Mouse (Mus musculus) cerebral cortex, adult 2 months (tissue): ENCODE data around the gene Ncoa3.

Experiments
- WGBS: fragments of 180-500 bp; shearing (Covaris S2); methylation state at CpG from one replicate; pipeline ENCODE4 v1.1.7; 2018; 5-methylcytosine and 5-hydroxymethylcytosine counted together

Ncoa3 gene

DNA sequence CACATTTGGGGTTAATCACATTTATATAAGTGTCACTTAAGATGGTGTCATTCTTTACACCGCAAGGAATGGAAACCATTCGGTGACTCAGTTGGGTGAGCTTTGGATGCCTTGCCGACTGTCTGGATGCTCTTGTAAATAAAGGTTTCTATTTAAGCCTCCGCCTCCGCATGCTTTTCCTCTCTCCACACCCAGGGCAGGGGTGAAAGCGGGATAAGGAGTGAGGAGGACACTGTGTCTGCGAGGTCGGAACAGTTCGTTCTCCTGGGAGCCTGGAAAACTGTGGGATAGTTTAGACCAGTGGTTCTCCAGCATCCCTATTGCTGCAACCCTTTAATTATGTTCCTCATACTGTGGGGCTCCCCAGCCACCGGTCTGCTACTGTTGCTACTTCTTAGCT lies 80.6 kb downstream of the Ncoa3 start:
- 60% methylated on average over 10 of the region's 10 CpGs for WGBS

DNA sequence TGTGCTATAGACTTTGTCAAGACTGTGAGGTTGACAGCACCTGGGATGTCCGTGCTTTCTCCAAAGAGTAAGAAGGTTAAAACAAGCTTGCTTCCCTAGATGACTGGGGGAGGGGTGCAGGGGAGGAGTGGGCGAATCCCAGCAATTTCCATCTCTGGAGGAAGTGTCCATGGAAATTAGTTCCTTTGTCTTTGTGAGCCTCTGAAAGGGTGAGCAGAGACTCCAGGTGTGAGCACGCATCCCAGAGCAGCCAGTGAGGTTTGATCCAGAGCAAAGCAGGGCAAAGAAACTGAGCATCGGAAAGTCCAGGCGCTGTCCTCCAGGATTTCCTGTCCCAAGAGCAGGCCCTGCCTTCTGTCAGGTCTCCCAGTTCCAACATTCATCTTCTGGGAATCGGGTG lies 81.9 kb downstream of the Ncoa3 start:
- WGBS, result 71% methylated on average over 6 of the region's 6 CpGs

DNA sequence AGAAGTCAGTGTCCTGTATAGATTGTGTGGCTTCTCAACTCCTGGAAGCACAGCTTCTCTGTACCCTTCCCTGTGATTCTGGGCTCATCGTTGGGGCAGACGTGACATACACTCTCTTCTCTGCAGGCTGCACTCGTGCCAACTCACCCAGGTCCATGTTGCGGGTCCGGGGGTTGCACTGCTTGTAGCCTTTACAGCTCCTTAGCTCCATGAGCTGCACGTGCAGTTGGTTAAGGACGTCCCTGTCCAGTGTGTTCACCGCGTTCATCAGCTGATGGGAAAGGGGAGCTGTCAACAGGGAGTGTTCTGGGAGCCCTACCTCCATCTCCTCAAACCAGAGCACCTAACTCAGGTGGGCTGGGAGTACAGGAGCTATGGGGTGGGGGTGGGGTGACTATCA lies 84.9 kb downstream of the Ncoa3 start:
- WGBS, result 86% methylated on average over 9 of the region's 9 CpGs

DNA sequence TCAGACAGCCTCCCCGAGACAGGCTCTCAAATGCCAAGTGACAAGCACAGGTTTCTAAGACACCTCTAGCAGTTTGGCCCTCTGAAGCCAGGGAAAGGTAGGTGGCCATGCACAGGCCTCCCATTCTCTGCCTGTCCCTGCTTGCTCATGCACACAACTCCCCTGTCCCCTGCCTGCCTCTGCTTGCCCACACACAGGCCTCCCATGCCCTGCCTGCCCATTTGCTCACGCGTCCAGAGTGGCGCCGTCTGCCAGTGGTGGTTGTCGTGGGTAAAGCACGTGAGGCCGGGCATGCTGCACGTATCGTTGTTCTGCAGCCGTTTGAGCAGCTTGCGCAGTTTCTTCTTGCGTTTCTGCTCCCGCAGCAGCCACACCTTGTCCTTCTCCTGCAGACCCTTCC lies 86.8 kb downstream of the Ncoa3 start:
- WGBS, result 83% methylated on average over 14 of the region's 14 CpGs

DNA sequence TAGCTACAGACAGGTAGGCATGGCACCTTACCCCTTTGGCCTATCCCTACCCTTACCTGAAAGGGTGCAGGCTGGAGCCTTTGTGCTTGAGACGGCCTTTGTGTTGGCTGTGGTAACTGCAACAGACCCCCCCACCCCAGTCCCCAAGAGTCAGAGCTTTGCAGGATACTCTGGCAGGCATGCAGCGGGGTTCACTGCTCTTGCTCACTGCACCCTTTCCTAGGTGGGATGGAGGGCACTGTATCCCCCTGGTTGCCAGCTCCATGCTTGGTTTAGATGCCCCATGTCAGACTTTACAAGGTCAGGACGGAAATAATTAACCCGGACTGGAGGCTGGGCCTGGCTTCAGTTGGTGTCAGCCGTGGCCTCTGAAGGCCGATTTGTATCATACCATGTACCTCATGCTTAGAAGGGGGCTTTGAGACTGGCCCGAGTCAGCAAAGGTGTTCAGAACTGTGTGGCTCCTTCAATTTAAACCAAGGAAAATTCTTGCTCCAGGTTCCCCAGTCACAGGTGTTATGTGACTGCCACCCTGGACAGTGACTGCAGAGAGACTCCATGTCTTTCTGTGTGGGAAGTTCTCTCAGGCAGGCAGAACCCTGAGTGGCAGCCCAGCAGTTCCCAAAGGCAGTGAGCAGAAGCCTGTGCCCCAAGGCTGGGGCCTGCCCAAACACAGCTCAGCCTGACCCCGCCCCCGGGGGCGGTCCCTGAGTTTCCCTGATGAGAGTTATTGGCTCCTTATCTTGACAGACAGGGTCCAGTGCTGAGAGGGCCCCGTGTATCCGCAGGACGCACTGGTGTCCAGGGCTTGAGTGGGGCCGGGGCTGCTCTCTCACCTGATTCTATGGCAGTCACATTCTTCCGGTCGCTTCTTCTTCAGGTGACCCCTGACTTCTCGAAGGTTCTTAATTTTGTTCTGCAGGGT lies 87.8 kb downstream of the Ncoa3 start:
- 67% methylated on average over 17 of the region's 17 CpGs for WGBS

DNA sequence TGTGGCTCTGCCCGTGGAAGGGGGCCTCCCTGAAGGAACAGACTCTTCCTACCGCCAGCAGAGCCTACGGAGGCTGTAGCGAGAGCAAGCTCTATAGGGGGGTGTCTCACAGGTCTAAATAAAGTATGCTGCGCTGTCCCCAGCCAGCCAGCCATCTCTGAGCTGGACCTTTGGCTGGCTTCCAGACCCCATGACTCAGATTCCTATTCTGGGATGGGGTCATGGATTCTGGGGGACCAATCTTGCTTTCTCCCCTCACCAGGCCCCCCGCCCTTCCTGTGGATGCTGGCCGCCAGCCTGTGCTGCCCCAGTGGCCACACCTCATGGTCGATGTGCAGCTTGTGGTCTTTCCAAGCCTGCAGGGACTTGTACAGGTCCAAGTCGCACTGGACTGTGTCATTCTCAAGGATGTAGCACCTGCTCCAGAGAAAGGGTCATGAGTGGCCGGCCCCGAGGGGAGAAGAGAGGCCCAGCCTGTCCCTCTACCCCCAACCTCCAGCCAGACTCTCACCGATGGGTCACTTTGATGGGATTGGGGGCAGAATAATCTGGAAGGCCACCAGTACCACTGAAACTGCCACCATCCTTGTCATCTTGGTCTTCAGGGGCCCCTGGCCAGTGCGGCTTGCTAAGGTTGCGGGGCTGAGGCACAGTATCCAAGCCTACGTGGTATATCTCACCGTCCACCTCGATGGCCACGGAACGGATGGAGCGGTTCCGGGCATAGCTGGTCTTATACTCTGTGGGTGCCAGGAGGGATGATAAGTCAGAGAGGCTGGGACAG lies 88.7 kb downstream of the Ncoa3 start:
- WGBS, result 76% methylated on average over 21 of the region's 21 CpGs

DNA sequence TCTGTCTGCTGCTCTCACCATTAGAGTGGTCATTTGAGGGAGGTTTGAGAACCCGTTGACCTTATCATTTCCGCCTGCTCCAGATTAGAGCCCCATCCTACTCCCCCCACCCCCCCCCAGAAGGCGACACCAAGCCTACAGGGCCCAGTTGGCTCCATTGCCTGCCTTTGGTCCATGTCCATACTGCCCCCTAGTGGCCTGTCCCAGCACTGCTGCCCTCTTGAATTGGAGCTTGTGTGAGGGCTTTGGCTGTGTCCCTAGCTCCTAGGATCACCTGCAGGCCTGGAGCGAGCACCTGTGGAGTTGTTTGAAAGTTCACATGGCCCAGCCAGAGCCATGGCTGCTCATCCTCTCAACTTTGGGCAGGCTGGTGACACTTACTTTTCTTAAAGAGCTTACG lies 89.8 kb downstream of the Ncoa3 start:
- WGBS, result 70% methylated on average over 5 of the region's 5 CpGs

DNA sequence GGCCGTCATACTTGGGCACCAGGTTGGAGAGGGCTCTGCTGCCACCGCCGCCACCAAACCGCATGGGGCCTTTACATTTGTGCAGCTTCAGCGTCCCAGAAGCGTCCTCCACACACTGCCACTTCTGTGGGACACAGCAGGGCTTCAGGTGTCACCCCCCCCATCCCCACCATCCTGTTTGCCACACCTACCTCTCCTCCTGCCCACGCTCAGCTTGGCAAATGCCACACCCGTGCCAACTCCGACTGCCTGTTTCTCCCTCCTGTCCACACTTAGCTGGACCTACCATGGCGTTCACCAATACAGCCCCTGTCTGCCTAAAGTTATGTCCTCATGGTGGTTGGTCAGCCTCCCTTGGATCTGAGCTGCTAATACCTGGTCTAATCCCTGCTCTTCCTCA lies 90.2 kb downstream of the Ncoa3 start:
- 77% methylated on average over 10 of the region's 10 CpGs for WGBS

DNA sequence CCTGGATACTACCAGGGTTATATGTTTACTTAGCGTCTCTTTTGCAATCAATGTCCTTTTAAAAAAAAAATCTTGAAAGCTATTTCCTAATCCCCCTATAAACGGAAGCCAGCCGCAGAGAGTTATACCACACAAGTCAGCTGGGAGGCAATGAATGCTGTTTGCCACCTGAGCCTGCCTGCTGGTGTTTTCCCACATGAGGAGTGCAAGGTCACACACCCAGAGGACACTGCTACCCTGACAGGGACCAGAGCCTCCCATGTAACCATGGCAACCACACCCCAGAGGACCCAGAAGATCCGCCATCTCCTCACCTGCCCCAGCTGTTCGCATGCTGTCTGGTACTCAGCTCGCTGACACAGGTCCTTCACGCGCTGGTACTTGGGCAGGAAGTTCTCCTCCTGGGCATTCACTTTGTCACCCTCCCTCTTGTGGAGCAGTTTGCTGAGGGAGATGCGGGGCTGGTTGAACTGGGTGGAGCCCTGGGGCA lies 91.2 kb downstream of the Ncoa3 start:
- WGBS, result 75% methylated on average over 9 of the region's 9 CpGs

DNA sequence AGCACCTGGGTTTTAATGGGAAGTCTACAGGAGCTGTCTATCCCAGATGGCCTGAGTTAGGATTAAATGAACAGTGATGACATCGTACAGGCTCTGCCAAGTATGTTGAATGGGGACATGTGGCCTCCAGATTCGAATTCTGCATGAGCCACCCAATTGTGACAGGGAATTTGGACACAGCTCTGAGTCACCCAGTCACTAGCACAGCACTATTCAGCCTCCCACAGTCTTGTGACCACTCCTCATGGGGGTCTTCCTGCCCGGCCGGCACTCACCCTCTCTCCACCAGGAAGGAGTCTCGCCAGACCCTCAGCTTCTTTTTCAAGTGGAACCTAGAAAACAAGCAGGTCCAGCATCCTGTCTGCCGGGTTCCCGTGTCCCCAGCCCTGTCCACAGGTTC lies 91.7 kb downstream of the Ncoa3 start:
- 69% methylated on average over 7 of the region's 7 CpGs for WGBS

DNA sequence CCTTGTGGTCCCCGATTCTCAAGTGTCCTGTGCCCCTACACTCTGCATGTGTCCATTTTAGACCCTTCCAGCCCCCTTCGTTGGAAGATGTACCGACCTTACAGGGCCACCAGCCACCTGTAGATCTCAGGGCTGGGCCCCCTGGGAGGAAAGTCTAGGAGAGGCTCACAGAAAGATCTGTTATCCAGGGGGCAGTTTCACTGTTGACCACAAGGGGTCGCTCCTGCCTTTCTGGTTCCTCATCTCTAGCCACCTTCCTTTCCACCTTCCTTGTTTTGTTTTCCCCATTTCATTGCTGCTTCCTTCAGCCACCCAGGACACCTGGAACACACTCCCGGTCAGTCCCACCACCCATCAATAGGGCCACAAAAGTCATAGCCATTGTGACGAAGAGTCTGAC lies 92.5 kb downstream of the Ncoa3 start:
- 31% methylated on average over 6 of the region's 6 CpGs for WGBS

DNA sequence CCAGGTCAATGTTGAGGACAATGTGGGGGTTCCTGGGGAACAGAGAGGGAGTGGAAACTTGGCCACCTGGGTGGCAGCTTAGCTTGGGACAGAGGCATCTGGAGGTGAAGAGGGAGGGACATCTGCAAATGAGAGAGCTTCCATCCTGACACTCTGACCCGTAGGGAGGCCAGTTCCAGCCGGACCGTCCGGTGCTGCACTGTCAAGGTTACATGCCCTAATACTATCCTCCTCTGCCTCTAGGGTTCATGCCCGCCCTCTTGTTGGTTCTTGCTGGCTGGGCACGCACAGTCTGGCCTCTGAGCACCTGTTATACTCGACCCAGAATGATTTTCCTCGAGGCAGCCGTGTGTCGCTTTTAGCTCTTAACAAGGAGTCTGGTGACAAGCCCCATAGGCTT lies 93.3 kb downstream of the Ncoa3 start:
- WGBS, result 88% methylated on average over 10 of the region's 10 CpGs

DNA sequence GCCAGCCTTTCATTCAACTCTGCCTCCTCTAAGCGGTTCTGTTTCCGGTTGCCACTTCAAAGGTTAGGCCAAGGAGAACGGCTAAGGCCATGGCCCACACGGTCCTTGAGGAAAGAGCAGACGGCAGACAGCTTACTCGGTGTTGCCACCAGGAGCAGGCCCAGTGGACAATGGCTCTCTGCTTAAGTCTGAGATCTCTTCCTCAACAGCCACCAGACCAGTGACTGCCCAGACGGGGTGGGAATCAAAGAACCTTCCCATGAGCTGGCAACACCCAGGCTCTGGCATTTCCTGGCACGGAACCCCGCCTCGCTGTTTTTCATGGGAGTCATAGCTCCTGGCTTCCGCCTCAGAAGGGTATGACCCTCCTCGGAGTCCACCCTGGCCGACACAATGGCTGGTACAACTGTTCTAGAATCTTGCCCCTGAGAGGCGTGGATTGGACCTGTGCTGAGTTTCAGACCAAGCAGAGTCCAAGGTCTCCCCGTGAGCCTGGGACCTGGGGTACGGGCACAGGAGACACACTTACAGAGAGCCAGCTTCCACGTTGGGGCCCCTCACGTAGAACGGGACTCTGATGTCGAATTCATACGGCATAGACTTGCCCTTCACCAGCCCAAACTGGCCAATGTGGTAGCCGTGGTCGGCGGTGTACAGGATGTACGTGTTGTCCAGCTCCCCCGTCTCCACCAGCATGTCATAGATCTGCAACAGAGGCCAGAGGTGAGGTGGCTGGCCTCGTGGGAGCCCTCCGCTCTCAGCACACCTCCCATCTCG lies 94.2 kb downstream of the Ncoa3 start:
- WGBS, result 86% methylated on average over 29 of the region's 29 CpGs

DNA sequence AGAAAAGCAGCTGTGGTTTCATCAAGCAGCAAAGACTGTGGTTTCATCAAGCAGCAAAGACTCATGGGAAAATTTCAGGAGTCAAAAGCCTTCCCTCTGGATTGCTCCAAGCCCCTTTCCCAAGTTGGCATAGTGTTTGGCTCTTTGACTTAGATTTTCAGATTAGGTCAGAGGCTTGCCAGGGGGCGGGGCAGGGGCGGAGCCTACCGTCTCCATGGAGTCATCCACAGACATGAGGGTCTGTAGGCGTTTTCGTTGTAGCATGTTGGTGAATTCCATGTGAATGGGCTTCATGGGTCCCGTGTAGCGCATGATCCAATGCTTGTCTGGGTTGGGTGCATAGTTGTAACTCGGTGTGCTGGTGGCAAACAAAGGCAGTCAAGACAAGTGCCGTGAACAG lies 96.6 kb downstream of the Ncoa3 start:
- WGBS, result 81% methylated on average over 9 of the region's 9 CpGs

DNA sequence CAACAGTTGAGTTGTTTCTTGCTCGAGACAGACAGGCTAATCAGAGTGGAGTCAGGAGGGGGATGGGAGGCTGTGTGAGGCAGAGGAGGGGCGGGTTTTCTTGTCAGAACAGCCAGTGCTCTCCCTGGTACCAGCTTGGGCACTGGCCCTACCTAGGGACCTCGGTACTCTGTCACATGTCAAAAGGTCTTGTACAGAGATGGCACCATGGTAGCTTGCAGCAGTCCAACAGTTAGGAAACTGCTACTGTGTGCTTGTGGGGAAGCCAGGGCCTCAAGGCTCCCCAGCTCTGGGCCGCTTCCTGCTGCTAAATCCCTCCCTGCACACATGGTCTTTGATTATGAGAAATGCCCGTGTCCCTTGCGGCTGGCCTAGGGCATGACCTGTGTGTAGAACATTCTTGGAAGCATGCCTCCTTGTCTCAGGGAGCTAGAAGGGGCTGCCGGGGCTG lies 97.7 kb downstream of the Ncoa3 start:
- 63% methylated on average over 7 of the region's 7 CpGs for WGBS

DNA sequence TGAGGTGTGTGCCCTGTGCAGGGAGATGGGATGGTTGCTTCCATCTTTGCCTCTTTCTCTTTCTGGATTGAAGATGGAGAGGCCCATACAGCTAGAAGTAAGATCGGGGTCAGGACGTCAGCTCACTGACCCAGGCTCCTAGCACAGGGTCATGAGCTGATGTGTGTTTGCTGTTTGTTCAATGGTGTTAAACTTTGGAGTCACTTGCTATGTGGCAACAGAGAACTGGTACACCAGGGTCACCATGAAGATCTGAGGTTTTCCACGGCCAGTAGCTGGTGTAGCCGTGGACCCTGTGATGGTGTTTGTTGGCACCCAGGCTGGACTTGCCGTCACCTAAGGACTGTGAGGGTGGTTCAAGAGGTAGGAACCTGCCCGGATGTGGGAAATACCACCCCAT lies 100.0 kb downstream of the Ncoa3 start:
- WGBS, result 99% methylated on average over 6 of the region's 6 CpGs

DNA sequence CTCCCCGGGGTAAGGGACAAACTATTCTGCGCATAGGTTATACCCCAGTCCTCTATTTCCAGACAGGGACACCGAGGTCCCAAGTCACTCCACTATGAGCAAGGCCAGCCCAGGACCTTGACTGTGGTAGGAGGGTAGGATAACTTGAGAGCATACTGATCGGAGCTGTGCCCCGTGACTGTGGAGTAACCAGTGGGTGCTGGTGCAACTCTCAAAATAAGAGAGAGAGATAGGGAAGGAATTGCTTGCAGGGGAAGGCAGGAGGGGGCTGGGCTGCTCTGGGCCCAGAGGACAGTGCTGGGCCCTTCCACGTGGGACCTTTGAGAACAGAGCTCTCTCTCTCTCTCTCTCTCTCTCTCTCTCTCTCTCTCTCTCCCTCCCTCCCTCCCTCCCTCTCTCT lies 103.9 kb downstream of the Ncoa3 start:
- 84% methylated on average over 6 of the region's 6 CpGs for WGBS

DNA sequence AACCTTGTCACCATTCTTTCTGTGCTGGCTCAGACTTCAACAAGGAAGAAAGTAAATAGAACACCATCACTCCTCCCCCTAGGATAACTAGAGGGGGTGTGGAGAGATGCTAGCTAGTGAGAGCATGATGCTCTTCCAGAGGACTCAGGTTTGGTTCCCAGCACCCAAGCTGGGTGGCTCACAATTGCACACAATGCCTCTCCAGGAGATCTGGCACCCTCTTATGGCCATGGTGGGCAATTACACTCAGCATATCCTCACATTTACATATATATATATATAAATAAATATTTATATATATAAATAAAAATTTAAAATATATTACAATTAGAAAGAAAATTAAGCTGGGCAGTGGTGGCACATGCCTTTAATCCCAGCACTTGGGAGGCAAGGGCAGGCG lies 104.4 kb downstream of the Ncoa3 start:
- WGBS, result 100% methylated on average over 1 of the region's 1 CpGs

DNA sequence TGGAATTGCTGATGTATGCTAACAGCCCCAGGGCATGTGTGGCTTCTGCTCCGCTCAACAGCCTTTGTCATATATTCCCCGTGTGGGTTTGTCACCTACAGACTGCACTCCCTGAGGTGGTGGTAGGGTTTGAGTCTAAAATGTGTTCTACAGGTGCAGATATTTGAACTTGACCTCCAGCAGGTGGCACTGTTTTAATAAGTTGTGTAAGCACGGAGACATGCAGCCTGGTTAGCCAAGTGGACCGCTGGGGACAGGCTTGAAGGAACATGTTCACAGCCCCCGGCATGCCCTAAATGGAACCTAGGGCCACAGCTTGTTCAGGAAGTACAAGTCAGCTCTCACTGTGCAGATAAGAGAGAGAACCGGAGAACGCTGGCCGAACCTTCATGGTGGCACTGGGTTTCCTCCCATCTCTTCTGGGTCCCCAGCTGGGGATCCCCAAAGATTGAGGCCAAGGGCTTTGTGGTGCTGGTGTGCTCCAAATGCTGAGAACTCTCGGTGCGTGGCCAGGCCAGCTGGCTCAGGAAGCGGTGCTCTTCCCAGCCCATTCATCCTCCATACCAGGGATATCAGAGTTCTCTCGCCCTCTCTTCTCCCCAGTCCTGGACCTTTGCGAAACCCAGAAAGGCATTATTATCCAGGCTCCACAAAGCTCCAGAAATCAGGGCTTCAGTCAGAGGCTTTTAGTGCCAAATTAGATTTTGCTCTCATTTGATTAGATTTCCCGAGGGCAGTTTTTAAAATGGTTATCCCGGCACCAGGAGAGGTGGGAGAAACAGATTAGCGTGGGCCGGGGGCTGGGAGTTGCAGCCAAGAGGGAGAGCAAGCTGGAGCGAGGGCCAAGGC lies 105.2 kb downstream of the Ncoa3 start:
- WGBS, result 70% methylated on average over 18 of the region's 18 CpGs

DNA sequence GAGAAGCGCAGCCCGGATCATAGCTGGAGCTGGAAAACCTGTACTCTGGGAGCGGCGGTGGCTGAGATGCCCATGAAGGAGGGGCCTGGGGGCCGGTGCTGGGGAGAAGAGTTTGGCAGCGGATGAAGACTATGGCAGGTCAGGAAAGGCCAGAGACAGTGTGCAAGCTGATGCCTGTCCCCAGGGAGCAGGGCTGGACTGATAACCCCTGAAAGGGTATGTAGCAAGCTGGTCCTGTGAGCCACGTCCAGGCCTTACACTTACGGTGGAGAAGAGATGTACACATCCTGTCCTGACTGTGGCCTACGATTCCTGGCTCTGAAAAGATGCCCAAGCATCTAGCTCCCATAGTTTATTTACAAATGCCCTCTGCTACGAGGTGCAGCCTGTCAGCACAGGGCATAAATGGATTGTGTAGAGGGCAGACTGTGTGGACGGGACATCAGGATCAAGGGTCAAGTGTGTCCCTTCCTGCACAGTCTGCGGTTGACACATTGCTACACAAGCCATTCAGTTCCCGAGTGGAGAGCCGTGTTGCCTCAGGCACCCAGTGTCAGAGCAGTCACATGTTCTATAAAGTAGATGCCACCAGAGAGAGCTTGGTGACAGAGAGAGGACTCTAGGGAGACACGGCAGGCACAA lies 106.0 kb downstream of the Ncoa3 start:
- WGBS, result 59% methylated on average over 15 of the region's 15 CpGs
